Mouse (Mus musculus): ENCODE data around the gene Tmem247.

GRCm38 (mm10) chr17:86902399-86903067, 14.6 kb upstream of the Tmem247 start:
- TF ChIP-seq POLR2A (IDR thresholded peaks at IDR 0.05; ENCODE audit: low read depth, low read length) (no peak), CTCF (IDR thresholded peaks at IDR 0.05; ENCODE audit: extremely low read depth, insufficient read length, insufficient replicate concordance, low read depth, low read length) (no peak)

All from small intestine, adult 2 months (tissue).